Mouse (Mus musculus): ENCODE data around the gene Frs2.

Frs2 gene

GRCm38 (mm10) chr10:117148361-117149003, at the start of gene Frs2:
Frs2 (minus strand) TSS chr10:117148534.
- DNase-seq: peak; percentile 92 to 96

- DNase-seq: no peak
Measured at GRCm38 (mm10) chr10:117196696-117197095, 48.4 kb upstream of the Frs2 start.

GRCm38 (mm10) chr10:117195748-117196147, 47.4 kb upstream of the Frs2 start:
- DNase-seq: no peak

- no peak for DNase-seq
Measured at GRCm38 (mm10) chr10:117195005-117195404, 46.7 kb upstream of the Frs2 start.

- no peak for DNase-seq
Measured at GRCm38 (mm10) chr10:117193364-117193763, 45.0 kb upstream of the Frs2 start.

GRCm38 (mm10) chr10:117185399-117186089, 37.2 kb upstream of the Frs2 start:
- DNase-seq: no peak

- DNase-seq: no peak
Measured at GRCm38 (mm10) chr10:117181098-117181497, 32.8 kb upstream of the Frs2 start.

- no peak for DNase-seq
Measured at GRCm38 (mm10) chr10:117174645-117175044, 26.3 kb upstream of the Frs2 start.

GRCm38 (mm10) chr10:117173566-117174438, 25.5 kb upstream of the Frs2 start:
- DNase-seq: no peak

GRCm38 (mm10) chr10:117173111-117173510, 24.8 kb upstream of the Frs2 start:
- no peak for DNase-seq

- DNase-seq: no peak
Measured at GRCm38 (mm10) chr10:117172069-117172468, 23.7 kb upstream of the Frs2 start.

GRCm38 (mm10) chr10:117166785-117167425, 18.6 kb upstream of the Frs2 start:
- DNase-seq: no peak

- no peak for DNase-seq
Measured at GRCm38 (mm10) chr10:117162662-117163061, 14.3 kb upstream of the Frs2 start.

GRCm38 (mm10) chr10:117160099-117160498, 11.8 kb upstream of the Frs2 start:
- DNase-seq: no peak

GRCm38 (mm10) chr10:117152247-117152646, 3.9 kb upstream of the Frs2 start:
- no peak for DNase-seq

- no peak for DNase-seq
Measured at GRCm38 (mm10) chr10:117151676-117152075, 3.3 kb upstream of the Frs2 start.

GRCm38 (mm10) chr10:117151241-117151640, 2.9 kb upstream of the Frs2 start:
- no peak for DNase-seq

GRCm38 (mm10) chr10:117150764-117151163, 2.4 kb upstream of the Frs2 start:
- no peak for DNase-seq

- peak; percentile 48 to 52 for DNase-seq
Measured at GRCm38 (mm10) chr10:117149942-117150617, 1.7 kb upstream of the Frs2 start.

- no peak for DNase-seq
Measured at GRCm38 (mm10) chr10:117149241-117149640, 907 bp upstream of the Frs2 start.

GRCm38 (mm10) chr10:117147463-117148360, 622 bp downstream of the Frs2 start:
- DNase-seq: peak; percentile 23 to 31

All from cerebellum, postnatal 36 days (tissue).